Mouse (Mus musculus) small intestine, adult 2 months (tissue): Measurements from ENCODE around the gene Tmem212.

Experiments
- CTCF ChIP-seq: fragments of 200-500 bp; IDR thresholded peaks from 2 replicates; pipeline ENCODE4 v1.5.1; 2012; ENCODE audit warnings: low read depth, mild to moderate bottlenecking, control low read depth, inconsistent platforms, low read length, moderate library complexity, mixed read lengths; ENCODE audit not compliant: insufficient replicate concordance, insufficient read length; ENCODE audit errors: extremely low read depth
- POLR2A ChIP-seq: fragments of 200-500 bp; IDR thresholded peaks from 2 replicates; pipeline ENCODE4 v1.6.1; 2012; ENCODE audit warnings: low read depth, mild to moderate bottlenecking, control low read depth, inconsistent platforms, low read length, moderate library complexity

GRCm38 (mm10) chr3:27936731-27937130, 40.6 kb upstream of the Tmem212 start:
- TF ChIP-seq CTCF (no peak), POLR2A (no peak)
